In genomic region chr5:130221316-130221715, GRCm38 (mm10) we compare ENCODE assay signal across 7 mouse cellular contexts. TPM values are rescaled to one million over a fixed set of nuclear protein-coding genes. Genes with fewer than 3 reads are reported as not detected.
DNase-seq lines count a peak whose midpoint lies in the region; ATAC-seq and TF ChIP-seq lines count a peak whose summit lies in the region.

No protein-coding gene starts in this region.

- H3K27ac ChIP-seq in lung, postnatal 0 days (ENCODE audit: low read length): peak overlapping the region; percentile 94
- H3K27ac ChIP-seq in forebrain, embryonic 15.5 days (replicated peaks): peak overlapping the region; percentile 82; the same call in 1 of the 2 replicates
- H3K27ac ChIP-seq in liver, embryonic 12.5 days: peak overlapping the region; percentile 92

- H3K4me2 ChIP-seq in lung, postnatal 0 days (replicated peaks; ENCODE audit: low read depth, low read length): peak overlapping the region; percentile 65
- H3K4me2 ChIP-seq in forebrain, embryonic 15.5 days (replicated peaks): peak overlapping the region; percentile 70
- peak overlapping the region; percentile 78 for H3K4me2 ChIP-seq in liver, embryonic 12.5 days

- H3K27me3 ChIP-seq in lung, postnatal 0 days (replicated peaks; ENCODE audit: insufficient read depth, low read length): no peaks in the 10 kb centered on the region
- H3K27me3 ChIP-seq in forebrain, embryonic 15.5 days: no peaks in the 10 kb centered on the region
- H3K27me3 ChIP-seq in liver, embryonic 12.5 days (replicated peaks): no peaks in the 10 kb centered on the region

- 49% methylated on average over 2 of the region's 2 CpGs for WGBS in lung, postnatal 0 days
- WGBS in lung, adult 2 months: 48% methylated on average over 2 of the region's 2 CpGs
- WGBS in forebrain, embryonic 15.5 days: 56% methylated on average over 2 of the region's 2 CpGs
- 50% methylated on average over 2 of the region's 2 CpGs for WGBS in liver, embryonic 12.5 days (ENCODE audit: insufficient replicate concordance)

- H3K9ac ChIP-seq in lung, postnatal 0 days (replicated peaks; ENCODE audit: low read depth): peak overlapping the region; percentile 95; the same call in 1 of the 2 replicates
- H3K9ac ChIP-seq in forebrain, embryonic 15.5 days (replicated peaks): peak overlapping the region; percentile 81; the same call in 1 of the 2 replicates
- peak overlapping the region; percentile 100 for H3K9ac ChIP-seq in liver, embryonic 12.5 days

- peak overlapping the region; percentile 100 for H3K4me3 ChIP-seq in lung, postnatal 0 days (ENCODE audit: low read depth, low read length)
- H3K4me3 ChIP-seq in lung, adult 2 months (replicated peaks; ENCODE audit: extremely low read depth, low read depth, low read length): no peak overlapping the region
- peak overlapping the region; percentile 86 for H3K4me3 ChIP-seq in forebrain, embryonic 15.5 days
- peak overlapping the region; percentile 100 for H3K4me3 ChIP-seq in liver, embryonic 12.5 days

- no peaks in the 10 kb centered on the region for H3K9me3 ChIP-seq in lung, postnatal 0 days (ENCODE audit: low read length)
- H3K9me3 ChIP-seq in forebrain, embryonic 15.5 days: no peaks in the 10 kb centered on the region
- H3K9me3 ChIP-seq in liver, embryonic 12.5 days (replicated peaks): no peaks in the 10 kb centered on the region

- DNase-seq in lung, postnatal 0 days (ENCODE audit: low spot score): no peak
- no peak for DNase-seq in lung, adult 2 months
- DNase-seq in yolk sac, embryonic 10.5 days (ENCODE audit: low spot score): peak; percentile 55
- DNase-seq in thymus, postnatal 4 days: no peak

- no peaks in the 10 kb centered on the region for H3K36me3 ChIP-seq in lung, postnatal 0 days (ENCODE audit: insufficient read depth, low read length)
- no peaks in the 10 kb centered on the region for H3K36me3 ChIP-seq in forebrain, embryonic 15.5 days
- H3K36me3 ChIP-seq in liver, embryonic 12.5 days: peaks cover 22% of the 10 kb centered on the region

- TF ChIP-seq POLR2A in lung, adult 2 months (IDR thresholded peaks at IDR 0.05; ENCODE audit: borderline replicate concordance, extremely low read depth, low read depth, low read length): no peak

- no peak for ATAC-seq in lung, postnatal 0 days
- no peak for ATAC-seq in forebrain, embryonic 15.5 days (replicated peaks)
- ATAC-seq in liver, embryonic 12.5 days: no peak
- no peak for ATAC-seq in megakaryocyte progenitor cell, adult 5-6 weeks (replicated peaks; ENCODE audit: poor library complexity)

- H3K4me1 ChIP-seq in lung, postnatal 0 days (ENCODE audit: insufficient read depth, low read depth, low read length): peaks cover 10% of the 10 kb centered on the region; the same call in 1 of the 2 replicates
- H3K4me1 ChIP-seq in lung, adult 2 months (ENCODE audit: control insufficient read depth, insufficient read depth, low read length): peaks cover 17% of the 10 kb centered on the region
- peaks cover 22% of the 10 kb centered on the region for H3K4me1 ChIP-seq in forebrain, embryonic 15.5 days
- peaks cover 37% of the 10 kb centered on the region for H3K4me1 ChIP-seq in liver, embryonic 12.5 days

- TF ChIP-seq EP300 in lung, postnatal 0 days (IDR thresholded peaks at IDR 0.05): no peak

- no peak for TF ChIP-seq CTCF in lung, postnatal 0 days (IDR thresholded peaks at IDR 0.05)
- no peak for TF ChIP-seq CTCF in lung, adult 2 months (IDR thresholded peaks at IDR 0.05; ENCODE audit: insufficient read depth, low read length)

RNA-seq across cellular contexts. Expression of gene Tmem248, which starts 4.4 kb away (rescaled TPM):
- polyA plus RNA-seq in lung, postnatal 0 days (2015; fragmentation: Nextera tagmentation; extraction: Ambion mirVana): 41.0 and 46.4 TPM in 2 replicates
- 44.9 and 46.4 TPM in 2 replicates for polyA plus RNA-seq in lung, adult 2 months (2012; rRNA removed)
- polyA plus RNA-seq in forebrain, embryonic 15.5 days (2015; fragmentation: Nextera tagmentation; extraction: Ambion mirVana): 23.0 and 24.1 TPM in 2 replicates
- 45.4 and 46.4 TPM in 2 replicates for polyA plus RNA-seq in liver, embryonic 12.5 days (2016; fragmentation: Nextera tagmentation; extraction: Ambion mirVana)
- total RNA-seq in megakaryocyte progenitor cell, adult 5-6 weeks (2015): 61.7 and 64.2 TPM in 2 replicates
- total RNA-seq in megakaryocyte progenitor cell, adult 5-6 weeks (2017): 75.6 and 75.9 TPM in 2 replicates

RNA-seq across cellular contexts. Expression of gene Sbds, which starts 34.0 kb away (rescaled TPM):
- polyA plus RNA-seq in lung, postnatal 0 days (2015; fragmentation: Nextera tagmentation; extraction: Ambion mirVana): 94.8 and 97.5 TPM in 2 replicates
- polyA plus RNA-seq in lung, adult 2 months (2012; rRNA removed): 41.9 and 45.4 TPM in 2 replicates
- 60.0 and 64.3 TPM in 2 replicates for polyA plus RNA-seq in forebrain, embryonic 15.5 days (2015; fragmentation: Nextera tagmentation; extraction: Ambion mirVana)
- 64.5 and 68.1 TPM in 2 replicates for polyA plus RNA-seq in liver, embryonic 12.5 days (2016; fragmentation: Nextera tagmentation; extraction: Ambion mirVana)
- 48.9 and 54.6 TPM in 2 replicates for total RNA-seq in megakaryocyte progenitor cell, adult 5-6 weeks (2015)
- total RNA-seq in megakaryocyte progenitor cell, adult 5-6 weeks (2017): 91.9 and 103 TPM in 2 replicates

RNA-seq across cellular contexts. Expression of gene Tyw1, which starts 34.1 kb away (rescaled TPM):
- 16.1 and 16.5 TPM in 2 replicates for polyA plus RNA-seq in lung, postnatal 0 days (2015; fragmentation: Nextera tagmentation; extraction: Ambion mirVana)
- 7.0 and 8.0 TPM in 2 replicates for polyA plus RNA-seq in lung, adult 2 months (2012; rRNA removed)
- 24.8 and 27.1 TPM in 2 replicates for polyA plus RNA-seq in forebrain, embryonic 15.5 days (2015; fragmentation: Nextera tagmentation; extraction: Ambion mirVana)
- polyA plus RNA-seq in liver, embryonic 12.5 days (2016; fragmentation: Nextera tagmentation; extraction: Ambion mirVana): 21.2 and 21.6 TPM in 2 replicates
- 15.3 and 17.0 TPM in 2 replicates for total RNA-seq in megakaryocyte progenitor cell, adult 5-6 weeks (2015)
- total RNA-seq in megakaryocyte progenitor cell, adult 5-6 weeks (2017): 37.7 and 42.0 TPM in 2 replicates

RNA-seq across cellular contexts. Expression of gene Rabgef1, which starts 49.7 kb away (rescaled TPM):
- polyA plus RNA-seq in lung, postnatal 0 days (2015; fragmentation: Nextera tagmentation; extraction: Ambion mirVana): 48.4 and 50.5 TPM in 2 replicates
- 24.3 and 32.2 TPM in 2 replicates for polyA plus RNA-seq in lung, adult 2 months (2012; rRNA removed)
- polyA plus RNA-seq in forebrain, embryonic 15.5 days (2015; fragmentation: Nextera tagmentation; extraction: Ambion mirVana): 40.2 and 41.3 TPM in 2 replicates
- 31.9 and 34.5 TPM in 2 replicates for polyA plus RNA-seq in liver, embryonic 12.5 days (2016; fragmentation: Nextera tagmentation; extraction: Ambion mirVana)
- total RNA-seq in megakaryocyte progenitor cell, adult 5-6 weeks (2015): 16.0 and 20.1 TPM in 2 replicates
- 16.2 and 28.2 TPM in 2 replicates for total RNA-seq in megakaryocyte progenitor cell, adult 5-6 weeks (2017)
